Mouse (Mus musculus) heart, embryonic 16.5 days (tissue): ENCODE measurements at regions not wholly inside any gene's neighbourhood (a gene's known extent, or its start where the extent isn't known, plus 50 kb on each side); places are given as distances from the start of the nearest gene placed in this dataset.

ENCODE experiments used
- ATAC-seq: fragments of 200-750 bp; cut with Nextera tagmentation; replicated peaks from 2 replicates; pipeline ENCODE4 v1.8.0; 2017; ENCODE audit warnings: moderate number of reproducible peaks; ENCODE audit not compliant: insufficient read depth, low FRiP score; ENCODE audit errors: extremely low read depth
- H3K27ac ChIP-seq: fragments of 300-500 bp; sonication (generic); 2 replicates; pipeline ENCODE4 v1.5.1; 2014; ENCODE audit warnings: mild to moderate bottlenecking, low read length, control low read depth, moderate library complexity
- H3K27me3 ChIP-seq: fragments of 300-500 bp; sonication (generic); 2 replicates; pipeline ENCODE4 v1.6.1; 2014; ENCODE audit warnings: low read length, mixed read lengths; ENCODE audit not compliant: control insufficient read depth, insufficient read depth
- H3K36me3 ChIP-seq: fragments of 300-500 bp; sonication (generic); 2 replicates; pipeline ENCODE4 v1.6.1; 2014; ENCODE audit not compliant: control insufficient read depth, insufficient read depth
- H3K4me1 ChIP-seq: fragments of 300-500 bp; sonication (generic); 2 replicates; pipeline ENCODE4 v1.6.1; 2014; ENCODE audit warnings: low read length, mixed read lengths; ENCODE audit not compliant: control insufficient read depth, insufficient read depth
- H3K4me2 ChIP-seq: fragments of 300-500 bp; sonication (generic); 2 replicates; pipeline ENCODE4 v1.6.1; 2014; ENCODE audit warnings: low read depth, mild to moderate bottlenecking, control low read depth, low read length
- H3K4me3 ChIP-seq: fragments of 300-500 bp; sonication (generic); 2 replicates; pipeline ENCODE4 v1.5.1; 2014; ENCODE audit warnings: mild to moderate bottlenecking, control low read depth, low read length
- H3K9ac ChIP-seq: fragments of 300-500 bp; sonication (generic); 2 replicates; pipeline ENCODE4 v1.6.1; 2014; ENCODE audit warnings: low read length, control low read depth
- H3K9me3 ChIP-seq: fragments of 300-500 bp; sonication (generic); replicated peaks from 2 replicates; pipeline ENCODE4 v1.6.1; 2016; ENCODE audit warnings: low read length; ENCODE audit not compliant: control insufficient read depth
- WGBS: fragments of 180-500 bp; shearing (Covaris S2); extraction: QIAGEN DNeasy Blood & Tissue Kit; methylation state at CpG from one replicate; pipeline ENCODE4 v1.1.7; 2014; 5-methylcytosine and 5-hydroxymethylcytosine counted together

GRCm38 (mm10) chr5:42977108-42977507 lies 255.9 kb upstream of the Cpeb2 start:
- no peak overlapping the region for H3K27ac ChIP-seq
- no peaks in the 10 kb centered on the region for H3K36me3 ChIP-seq
- WGBS = 89% methylated on average over 4 of the region's 4 CpGs
- no peaks in the 10 kb centered on the region for H3K4me1 ChIP-seq
- no peak for ATAC-seq
- no peaks in the 10 kb centered on the region for H3K27me3 ChIP-seq
- no peak overlapping the region for H3K4me2 ChIP-seq
- H3K9me3 ChIP-seq = no peaks in the 10 kb centered on the region
- H3K9ac ChIP-seq = no peak overlapping the region
- H3K4me3 ChIP-seq = no peak overlapping the region

DNA sequence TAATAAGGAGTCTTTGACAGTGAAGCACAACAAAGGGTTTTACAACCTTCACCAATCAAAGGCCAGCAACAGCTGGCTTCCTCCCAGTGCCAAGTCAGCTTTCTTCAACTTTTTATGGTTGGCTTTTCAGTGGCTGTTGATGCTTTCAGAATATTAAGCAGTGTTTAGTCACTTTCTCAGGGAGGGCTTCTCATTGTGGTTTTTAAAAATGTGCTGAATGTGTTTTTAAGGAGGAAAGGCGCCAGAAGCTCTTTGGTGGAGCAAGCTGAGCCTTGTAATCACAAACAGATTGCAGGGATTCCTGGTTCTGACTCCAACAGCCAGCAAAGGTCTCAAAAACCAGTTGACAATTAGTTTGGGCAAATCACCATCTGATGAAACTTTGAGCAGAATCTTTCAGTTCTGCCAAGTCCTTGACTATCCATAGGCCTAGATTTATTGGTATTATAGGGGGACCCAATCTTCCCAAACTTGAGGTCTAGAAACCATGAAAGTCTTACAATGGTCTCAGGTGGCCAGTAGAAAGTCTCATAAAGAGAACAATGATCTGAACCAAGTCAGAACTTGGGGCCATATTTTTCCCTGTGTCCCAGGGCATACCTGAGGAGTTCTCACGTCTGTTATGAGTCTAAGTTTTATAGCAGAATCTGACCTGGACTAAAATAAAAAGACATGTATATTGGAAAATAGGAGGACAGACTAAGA lies 251.9 kb upstream of the Cpeb2 start:
- WGBS = 78% methylated on average over 2 of the region's 2 CpGs
- no peak overlapping the region for H3K4me3 ChIP-seq
- H3K27me3 ChIP-seq = no peaks in the 10 kb centered on the region
- no peak overlapping the region for H3K27ac ChIP-seq
- H3K4me2 ChIP-seq = no peak overlapping the region
- no peaks in the 10 kb centered on the region for H3K36me3 ChIP-seq
- H3K4me1 ChIP-seq = no peaks in the 10 kb centered on the region
- ATAC-seq = no peak
- H3K9ac ChIP-seq = no peak overlapping the region
- no peaks in the 10 kb centered on the region for H3K9me3 ChIP-seq

DNA sequence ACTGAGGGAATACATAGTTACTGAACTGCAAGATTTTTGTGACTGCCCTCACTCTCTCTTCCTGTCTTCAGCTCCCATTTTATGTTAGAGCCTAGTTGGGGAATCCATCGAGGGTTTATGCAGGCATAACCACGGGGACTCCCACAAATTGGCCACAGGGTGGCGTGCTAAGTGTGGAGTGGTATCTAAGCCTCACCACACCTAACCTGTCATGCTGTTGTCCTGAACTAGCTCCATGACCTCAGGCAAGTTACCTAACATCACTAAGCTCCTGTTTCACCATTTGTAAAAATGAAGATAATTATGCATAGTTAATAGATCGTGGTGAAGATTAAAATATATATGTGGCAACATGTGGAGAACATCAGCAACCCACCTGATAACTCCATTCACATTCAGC lies 246.8 kb upstream of the Cpeb2 start:
- Histone ChIP-seq H3K27me3 (no peaks in the 10 kb centered on the region), H3K27ac (no peak overlapping the region), H3K4me3 (no peak overlapping the region), H3K9ac (no peak overlapping the region), H3K4me1 (no peaks in the 10 kb centered on the region), H3K4me2 (no peak overlapping the region), H3K36me3 (no peaks in the 10 kb centered on the region), H3K9me3 (no peaks in the 10 kb centered on the region)
- 75% methylated on average over 4 of the region's 4 CpGs for WGBS
- ATAC-seq = no peak

GRCm38 (mm10) chr5:42987710-42988466 lies 245.1 kb upstream of the Cpeb2 start:
- Histone ChIP-seq H3K4me3 (no peak overlapping the region), H3K27me3 (no peaks in the 10 kb centered on the region), H3K36me3 (no peaks in the 10 kb centered on the region), H3K4me1 (no peaks in the 10 kb centered on the region), H3K9ac (no peak overlapping the region), H3K4me2 (no peak overlapping the region), H3K9me3 (no peaks in the 10 kb centered on the region), H3K27ac (no peak overlapping the region)
- no peak for ATAC-seq
- 70% methylated on average over 3 of the region's 3 CpGs for WGBS

DNA sequence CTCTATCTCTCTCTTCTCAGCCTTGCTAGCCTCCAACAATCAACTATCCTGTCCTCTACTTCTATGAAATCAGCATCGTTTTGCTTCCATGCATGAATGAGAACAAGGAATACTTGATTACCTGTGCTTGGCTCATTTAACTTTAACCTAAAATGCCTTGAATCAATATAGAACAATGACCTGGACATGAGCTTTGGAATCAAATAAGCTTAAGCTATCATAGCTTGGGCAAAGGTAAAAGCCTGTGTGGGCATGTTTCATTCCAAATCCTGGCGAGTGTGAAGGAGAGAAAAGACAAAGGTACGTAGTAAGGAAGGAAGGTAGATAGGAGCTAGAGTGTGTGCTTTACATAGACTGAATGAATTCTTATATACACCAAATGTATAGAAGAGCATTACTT lies 243.7 kb upstream of the Cpeb2 start:
- Histone ChIP-seq H3K27ac (no peak overlapping the region), H3K4me1 (no peaks in the 10 kb centered on the region), H3K4me3 (no peak overlapping the region), H3K9me3 (no peaks in the 10 kb centered on the region), H3K4me2 (no peak overlapping the region), H3K36me3 (no peaks in the 10 kb centered on the region), H3K27me3 (no peaks in the 10 kb centered on the region), H3K9ac (no peak overlapping the region)
- ATAC-seq = no peak
- 82% methylated on average over 3 of the region's 3 CpGs for WGBS

DNA sequence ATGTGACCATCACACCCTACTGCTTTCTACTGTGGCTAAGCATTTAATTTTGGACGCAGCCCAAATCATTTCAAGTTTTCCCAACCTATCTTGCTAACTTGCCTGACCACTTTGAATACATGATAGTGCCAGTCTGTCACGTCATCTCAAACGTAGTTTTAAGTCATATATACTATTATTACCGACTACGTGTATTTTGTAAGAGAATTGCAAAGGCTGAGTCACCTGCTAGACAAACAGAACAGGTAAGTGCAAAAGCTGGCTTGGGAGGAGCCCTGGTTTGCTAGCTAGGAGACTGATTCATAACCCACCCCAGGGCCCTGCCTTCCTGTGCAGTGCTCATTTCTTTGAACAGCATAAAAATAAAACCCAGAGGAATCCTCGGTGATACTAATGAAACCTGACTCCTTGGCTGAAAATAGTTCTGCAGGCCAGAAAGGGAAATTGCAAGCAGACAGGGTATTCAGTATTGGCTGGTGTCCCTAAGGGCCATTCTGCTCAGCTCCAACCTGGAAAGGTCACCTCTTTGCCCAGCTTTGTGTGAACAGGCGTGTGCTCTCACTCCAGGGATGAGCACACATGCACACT lies 208.9 kb upstream of the Cpeb2 start:
- Histone ChIP-seq H3K36me3 (no peaks in the 10 kb centered on the region), H3K27me3 (no peaks in the 10 kb centered on the region), H3K9ac (no peak overlapping the region), H3K4me3 (no peak overlapping the region), H3K4me1 (peaks cover 6% of the 10 kb centered on the region), H3K4me2 (no peak overlapping the region), H3K9me3 (no peaks in the 10 kb centered on the region), H3K27ac (peak overlapping the region; percentile 63)
- peak; percentile 70 for ATAC-seq
- 47% methylated on average over 7 of the region's 7 CpGs for WGBS

GRCm38 (mm10) chr5:43031285-43031684 lies 201.7 kb upstream of the Cpeb2 start:
- no peak overlapping the region for H3K4me3 ChIP-seq
- WGBS = 58% methylated on average over 3 of the region's 3 CpGs
- H3K27me3 ChIP-seq = no peaks in the 10 kb centered on the region
- H3K4me1 ChIP-seq = no peaks in the 10 kb centered on the region
- no peak overlapping the region for H3K27ac ChIP-seq
- no peak overlapping the region for H3K9ac ChIP-seq
- H3K36me3 ChIP-seq = no peaks in the 10 kb centered on the region
- no peak for ATAC-seq
- H3K4me2 ChIP-seq = no peak overlapping the region
- no peaks in the 10 kb centered on the region for H3K9me3 ChIP-seq

- no peak for ATAC-seq
- H3K9me3 ChIP-seq = no peaks in the 10 kb centered on the region
- H3K4me1 ChIP-seq = no peaks in the 10 kb centered on the region
- H3K27me3 ChIP-seq = no peaks in the 10 kb centered on the region
- no peaks in the 10 kb centered on the region for H3K36me3 ChIP-seq
- 74% methylated on average over 5 of the region's 5 CpGs for WGBS
- H3K4me2 ChIP-seq = no peak overlapping the region
- H3K9ac ChIP-seq = no peak overlapping the region
- H3K27ac ChIP-seq = no peak overlapping the region
- H3K4me3 ChIP-seq = no peak overlapping the region
Measured at GRCm38 (mm10) chr5:43031916-43032315, 201.1 kb upstream of the Cpeb2 start.

GRCm38 (mm10) chr5:43034421-43034820 lies 198.5 kb upstream of the Cpeb2 start:
- H3K4me3 ChIP-seq = no peak overlapping the region
- 31% methylated on average over 1 of the region's 1 CpGs for WGBS
- H3K4me2 ChIP-seq = no peak overlapping the region
- no peaks in the 10 kb centered on the region; the same call in 1 of the 2 replicates for H3K4me1 ChIP-seq
- H3K27me3 ChIP-seq = no peaks in the 10 kb centered on the region
- H3K36me3 ChIP-seq = no peaks in the 10 kb centered on the region
- ATAC-seq = no peak; the same call in 1 of the 2 replicates
- no peak overlapping the region for H3K9ac ChIP-seq
- no peak overlapping the region for H3K27ac ChIP-seq
- no peaks in the 10 kb centered on the region for H3K9me3 ChIP-seq
